1 mouse cellular context compared by ENCODE assay signal in genomic region chr5:43337212-43337611, GRCm38 (mm10).
TF ChIP-seq lines count a peak whose summit lies in the region.

No protein-coding gene starts in this region.

TF ChIP-seq in MEL, 35 proteins besides CTCF, POLR2A, EP300 and RAD21 (continued from another document):
- TF ChIP-seq POLR2AphosphoS5 (IDR thresholded peaks at IDR 0.05; ENCODE audit: borderline replicate concordance, low read depth, low read length) (no peak), ZMIZ1 (IDR thresholded peaks at IDR 0.05; ENCODE audit: low read depth, low read length) (no peak), POLR2AphosphoS2 (IDR thresholded peaks at IDR 0.05; ENCODE audit: low read length) (no peak), KAT2A (conservative IDR thresholded peaks at IDR 0.05; ENCODE audit: low read depth, low read length) (no peak; the same call in 1 of the 2 replicates), BHLHE40 (IDR thresholded peaks at IDR 0.05; ENCODE audit: borderline replicate concordance, low read depth, low read length) (no peak), ETS1 (IDR thresholded peaks at IDR 0.05; ENCODE audit: low read depth, low read length) (peak; percentile 79), MAFK (IDR thresholded peaks at IDR 0.05; ENCODE audit: borderline replicate concordance, low read depth, low read length) (peak; percentile 37; the same call in 1 of the 2 replicates), TCF12 (IDR thresholded peaks at IDR 0.05; ENCODE audit: low read depth, low read length) (peak; percentile 90), HCFC1 (IDR thresholded peaks at IDR 0.05; ENCODE audit: low read depth, low read length) (no peak), TBP (IDR thresholded peaks at IDR 0.05; ENCODE audit: low read depth, low read length) (no peak), USF2 (IDR thresholded peaks at IDR 0.05; ENCODE audit: borderline replicate concordance in 1 of 2, insufficient read depth in 1 of 2, low read depth in 1 of 2, low read length in 2 of 2) (no peak)
TF ChIP-seq in MEL: peak in this region for 11.
